Mouse (Mus musculus): ENCODE measurements at regions not wholly inside any gene's neighbourhood (a gene's known extent, or its start where the extent isn't known, plus 50 kb on each side); places are given as distances from the start of the nearest gene placed in this dataset.

DNA sequence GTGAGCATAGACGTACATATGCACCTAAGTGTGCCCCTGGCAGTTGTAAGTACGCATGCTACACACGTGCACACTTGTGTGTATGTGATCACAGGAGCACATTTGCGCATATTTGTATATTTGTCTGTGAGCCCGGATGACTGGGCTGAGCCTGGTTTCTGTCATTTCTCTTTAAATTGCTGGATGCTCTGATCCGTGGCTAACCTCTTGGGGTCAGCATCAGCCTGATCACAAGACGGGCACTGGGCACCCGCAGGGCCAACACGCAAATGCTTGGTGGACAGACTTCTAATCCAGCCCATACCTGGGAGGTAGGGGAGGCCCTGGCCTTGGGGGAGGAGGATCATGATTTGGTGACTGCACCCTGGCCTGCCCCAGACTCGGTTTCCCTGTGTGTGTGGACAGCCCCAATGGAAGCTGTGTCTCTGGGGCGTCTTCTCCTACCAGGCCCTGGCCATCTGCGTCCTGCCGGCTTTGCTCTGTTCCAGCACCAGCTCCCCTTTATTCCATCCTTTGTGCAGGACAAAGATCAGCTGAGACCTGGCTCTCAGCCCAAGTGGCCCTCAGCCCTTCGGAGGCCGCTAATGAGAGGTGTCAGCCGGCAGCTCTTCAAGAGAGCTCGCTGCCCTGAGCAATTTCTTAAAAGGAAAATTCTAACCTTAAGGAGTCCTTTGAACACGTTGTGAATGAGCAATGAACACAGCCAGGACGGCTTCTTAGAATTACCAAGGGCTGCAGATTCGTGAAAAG lies 155.0 kb upstream of the A530016L24Rik start:
- no peak for TF ChIP-seq CHD2 (IDR thresholded peaks at IDR 0.05; ENCODE audit: low read depth, low read length)
- TF ChIP-seq MAFK (IDR thresholded peaks at IDR 0.05; ENCODE audit: insufficient read depth, low read depth, low read length): no peak
- TF ChIP-seq ZC3H11A (IDR thresholded peaks at IDR 0.05; ENCODE audit: borderline replicate concordance, low read depth, low read length): no peak
- TF ChIP-seq HCFC1 (IDR thresholded peaks at IDR 0.05; ENCODE audit: borderline replicate concordance, insufficient read depth, low read length): no peak

Measured in ES-E14 (cell line).